Mouse (Mus musculus): ENCODE results near the gene Rbms2. TPM values are rescaled to one million over a fixed set of nuclear protein-coding genes. Genes with fewer than 3 reads are reported as not detected.
"Not testable (repeated sequence)": the region's sequence is repeated elsewhere in the genome, so short reads cannot be mapped to it uniquely, and the experiment has no call there.

Rbms2 gene
- total RNA-seq, 1 experiment: 30.8 TPM

DNA sequence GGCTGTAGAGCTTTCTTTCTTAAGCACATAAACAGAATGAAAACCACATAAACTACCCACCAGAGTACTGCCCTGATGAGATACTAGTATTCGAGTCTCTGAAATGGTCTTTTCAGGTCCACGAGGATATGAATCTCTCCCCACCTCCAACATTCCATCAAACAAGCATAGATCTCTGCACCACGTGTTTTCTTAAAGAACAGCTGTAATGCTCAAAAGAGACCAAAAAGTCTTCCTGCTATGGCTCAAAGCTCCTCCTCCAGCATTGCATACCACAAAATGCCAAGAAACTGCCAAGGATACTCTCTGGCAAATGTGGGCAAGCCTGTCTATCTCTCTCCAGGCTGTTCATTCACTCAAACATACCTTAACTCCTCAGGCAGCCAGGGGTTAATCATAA is 4.8 kb downstream of the Rbms2 start:
- in situ Hi-C loops (cut with MboI; ENCODE audit: low sequenced_read_pairs in 2 of 2, unreplicated experiment in 2 of 2): no loop called here
- H3K9ac ChIP-seq (ENCODE audit: insufficient read depth, low read depth, low read length, poor library complexity, severe bottlenecking): peak overlapping the region; percentile 81

GRCm38 (mm10) chr10:128171348-128171747 is 8.7 kb downstream of the Rbms2 start:
- in situ Hi-C loops (cut with MboI; ENCODE audit: low sequenced_read_pairs in 2 of 2, unreplicated experiment in 2 of 2); H3K4me3 ChIP-seq (ENCODE audit: insufficient read depth in 1 of 2, low read depth in 1 of 2, low read length in 2 of 2, poor library complexity in 1 of 2, severe bottlenecking in 1 of 2); H3K9ac ChIP-seq (ENCODE audit: insufficient read depth, low read depth, low read length, poor library complexity, severe bottlenecking); H3K36me3 ChIP-seq (ENCODE audit: control insufficient read depth, insufficient read depth, low read length, poor library complexity, severe bottlenecking); DNase-seq (ENCODE audit: low read depth, low spot score); H3K9me3 ChIP-seq (ENCODE audit: control insufficient read depth, insufficient read depth, low read depth, low read length): not testable (repeated sequence)
- Histone ChIP-seq H3K4me1 (ENCODE audit: control insufficient read depth in 2 of 2, insufficient read depth in 2 of 2, low read length in 2 of 2, poor library complexity in 1 of 2) (peaks cover 2 to 10% of the 10 kb centered on the region in 2 experiments), H3K27ac (ENCODE audit: insufficient read depth, low read depth, low read length, poor library complexity, severe bottlenecking) (peak overlapping the region; percentile 86; the same call in 1 of the 2 replicates)

More for the DNA sequence above, 4.8 kb downstream of the Rbms2 start:
- H3K27ac ChIP-seq (ENCODE audit: insufficient read depth, low read depth, low read length, poor library complexity, severe bottlenecking): peak overlapping the region; percentile 58; the same call in 1 of the 2 replicates
- H3K36me3 ChIP-seq (ENCODE audit: control insufficient read depth, insufficient read depth, low read length, poor library complexity, severe bottlenecking): no peaks in the 10 kb centered on the region
- no peaks in the 10 kb centered on the region for H3K9me3 ChIP-seq (ENCODE audit: control insufficient read depth, insufficient read depth, low read depth, low read length)
- peak overlapping the region; percentile 81 to 83 for H3K4me3 ChIP-seq (ENCODE audit: insufficient read depth in 1 of 2, low read depth in 1 of 2, low read length in 2 of 2, poor library complexity in 1 of 2, severe bottlenecking in 1 of 2)
- no peak for DNase-seq (ENCODE audit: low read depth, low spot score)
- TF ChIP-seq ZC3H11A (IDR thresholded peaks at IDR 0.05; ENCODE audit: borderline replicate concordance, low read depth, low read length): no peak
- TF ChIP-seq HCFC1 (IDR thresholded peaks at IDR 0.05; ENCODE audit: borderline replicate concordance, insufficient read depth, low read length): no peak
- TF ChIP-seq MAFK (IDR thresholded peaks at IDR 0.05; ENCODE audit: insufficient read depth, low read depth, low read length): no peak
- TF ChIP-seq CHD2 (IDR thresholded peaks at IDR 0.05; ENCODE audit: low read depth, low read length): no peak
- no peak for TF ChIP-seq ZNF384 (IDR thresholded peaks at IDR 0.05; ENCODE audit: low read depth, low read length)
- H3K4me1 ChIP-seq (ENCODE audit: control insufficient read depth in 2 of 2, insufficient read depth in 2 of 2, low read length in 2 of 2, poor library complexity in 1 of 2): peaks cover 4 to 12% of the 10 kb centered on the region in 2 experiments

DNA sequence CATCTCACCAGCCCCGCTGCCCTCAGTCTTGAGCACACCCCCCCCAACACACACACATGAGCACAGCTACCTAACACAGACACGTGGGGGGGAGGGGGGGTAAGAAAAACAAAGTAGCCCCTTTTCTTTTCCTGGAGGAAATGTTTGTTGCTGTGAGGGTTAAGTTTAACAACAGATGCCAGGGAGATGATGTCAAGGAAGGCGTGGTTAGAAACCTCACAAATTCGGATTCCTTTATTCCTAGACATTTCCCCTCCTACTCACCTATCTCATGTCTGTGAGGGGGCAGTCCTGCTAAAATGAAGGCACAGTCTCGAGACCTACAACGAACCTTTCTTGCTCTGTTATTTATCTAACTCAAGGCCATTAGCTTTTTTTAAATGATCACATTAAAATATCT is 13.0 kb downstream of the Rbms2 start:
- H3K9me3 ChIP-seq (ENCODE audit: control insufficient read depth, insufficient read depth, low read depth, low read length): no peaks in the 10 kb centered on the region
- no peaks in the 10 kb centered on the region for H3K36me3 ChIP-seq (ENCODE audit: control insufficient read depth, insufficient read depth, low read length, poor library complexity, severe bottlenecking)
- no peak overlapping the region for H3K4me3 ChIP-seq (ENCODE audit: insufficient read depth in 1 of 2, low read depth in 1 of 2, low read length in 2 of 2, poor library complexity in 1 of 2, severe bottlenecking in 1 of 2)
- DNase-seq (ENCODE audit: low read depth, low spot score): no peak
- in situ Hi-C loops (cut with MboI; ENCODE audit: low sequenced_read_pairs in 2 of 2, unreplicated experiment in 2 of 2): no loop called here
- H3K9ac ChIP-seq (ENCODE audit: insufficient read depth, low read depth, low read length, poor library complexity, severe bottlenecking): no peak overlapping the region
- H3K4me1 ChIP-seq (ENCODE audit: control insufficient read depth in 2 of 2, insufficient read depth in 2 of 2, low read length in 2 of 2, poor library complexity in 1 of 2): peaks cover 2% of the 10 kb centered on the region in 2 experiments; a peak in 3 of 4 replicates
- no peak overlapping the region for H3K27ac ChIP-seq (ENCODE audit: insufficient read depth, low read depth, low read length, poor library complexity, severe bottlenecking)
- TF ChIP-seq HCFC1 (IDR thresholded peaks at IDR 0.05; ENCODE audit: borderline replicate concordance, insufficient read depth, low read length): no peak
- TF ChIP-seq ZC3H11A (IDR thresholded peaks at IDR 0.05; ENCODE audit: borderline replicate concordance, low read depth, low read length): no peak
- no peak for TF ChIP-seq MAFK (IDR thresholded peaks at IDR 0.05; ENCODE audit: insufficient read depth, low read depth, low read length)
- TF ChIP-seq ZNF384 (IDR thresholded peaks at IDR 0.05; ENCODE audit: low read depth, low read length): no peak
- no peak for TF ChIP-seq CHD2 (IDR thresholded peaks at IDR 0.05; ENCODE audit: low read depth, low read length)

- H3K4me3 ChIP-seq (ENCODE audit: insufficient read depth in 1 of 2, low read depth in 1 of 2, low read length in 2 of 2, poor library complexity in 1 of 2, severe bottlenecking in 1 of 2); H3K9me3 ChIP-seq (ENCODE audit: control insufficient read depth, insufficient read depth, low read depth, low read length); in situ Hi-C loops (cut with MboI; ENCODE audit: low sequenced_read_pairs in 2 of 2, unreplicated experiment in 2 of 2); DNase-seq (ENCODE audit: low read depth, low spot score); H3K36me3 ChIP-seq (ENCODE audit: control insufficient read depth, insufficient read depth, low read length, poor library complexity, severe bottlenecking); H3K27ac ChIP-seq (ENCODE audit: insufficient read depth, low read depth, low read length, poor library complexity, severe bottlenecking); H3K4me1 ChIP-seq (ENCODE audit: control insufficient read depth in 2 of 2, insufficient read depth in 2 of 2, low read length in 2 of 2, poor library complexity in 1 of 2); H3K9ac ChIP-seq (ENCODE audit: insufficient read depth, low read depth, low read length, poor library complexity, severe bottlenecking): not testable (repeated sequence)
Measured at GRCm38 (mm10) chr10:128165726-128166125, 14.4 kb downstream of the Rbms2 start.

DNA sequence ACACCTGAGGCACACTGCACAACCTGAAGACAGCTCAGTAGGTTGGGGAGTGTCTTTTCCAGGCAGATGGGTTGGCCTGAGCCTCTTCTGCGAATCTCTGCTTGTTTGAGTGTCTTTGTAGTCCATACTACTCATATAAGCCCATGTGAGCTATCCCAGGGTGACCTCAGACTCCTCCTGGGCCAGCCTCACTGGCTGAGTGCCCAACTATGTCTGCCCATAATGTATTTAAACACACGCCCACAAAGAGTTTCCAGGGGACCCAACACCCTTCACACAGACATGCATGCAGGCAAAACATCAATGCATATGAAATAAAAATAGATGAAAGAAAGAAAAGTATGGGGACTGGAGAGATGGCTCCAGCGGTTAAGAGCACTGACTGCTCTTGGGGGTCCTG is 26.1 kb downstream of the Rbms2 start:
- in situ Hi-C loops (cut with MboI; ENCODE audit: low sequenced_read_pairs in 2 of 2, unreplicated experiment in 2 of 2): no loop called here
- H3K9me3 ChIP-seq (ENCODE audit: control insufficient read depth, insufficient read depth, low read depth, low read length): no peaks in the 10 kb centered on the region
- DNase-seq (ENCODE audit: low read depth, low spot score): no peak
- no peak overlapping the region for H3K27ac ChIP-seq (ENCODE audit: insufficient read depth, low read depth, low read length, poor library complexity, severe bottlenecking)
- H3K4me3 ChIP-seq (ENCODE audit: insufficient read depth in 1 of 2, low read depth in 1 of 2, low read length in 2 of 2, poor library complexity in 1 of 2, severe bottlenecking in 1 of 2): no peak overlapping the region
- no peak overlapping the region for H3K9ac ChIP-seq (ENCODE audit: insufficient read depth, low read depth, low read length, poor library complexity, severe bottlenecking)
- TF ChIP-seq HCFC1 (IDR thresholded peaks at IDR 0.05; ENCODE audit: borderline replicate concordance, insufficient read depth, low read length) (no peak), MAFK (IDR thresholded peaks at IDR 0.05; ENCODE audit: insufficient read depth, low read depth, low read length) (no peak), ZC3H11A (IDR thresholded peaks at IDR 0.05; ENCODE audit: borderline replicate concordance, low read depth, low read length) (no peak), CHD2 (IDR thresholded peaks at IDR 0.05; ENCODE audit: low read depth, low read length) (no peak), ZNF384 (IDR thresholded peaks at IDR 0.05; ENCODE audit: low read depth, low read length) (no peak)
- H3K36me3 ChIP-seq (ENCODE audit: control insufficient read depth, insufficient read depth, low read length, poor library complexity, severe bottlenecking): peaks cover 4% of the 10 kb centered on the region
- H3K4me1 ChIP-seq (ENCODE audit: control insufficient read depth in 2 of 2, insufficient read depth in 2 of 2, low read length in 2 of 2, poor library complexity in 1 of 2): peaks cover 6% of the 10 kb centered on the region in 2 experiments; a peak in 3 of 4 replicates

Data from ES-E14 (cell line).